Mouse (Mus musculus) ES-E14 (cell line): ENCODE measurements at regions not wholly inside any gene's neighbourhood (a gene's known extent, or its start where the extent isn't known, plus 50 kb on each side); places are given as distances from the start of the nearest gene placed in this dataset.

ENCODE experiments used
- DNase-seq: peaks from one replicate; pipeline ENCODE4 v3.0.0-alpha.2; 2013; ENCODE audit warnings: low read depth, low spot score
- H3K27ac ChIP-seq: 2 replicates; pipeline ENCODE4 v1.5.1; 2012; ENCODE audit warnings: low read depth, mild to moderate bottlenecking, low read length, moderate library complexity, mixed read lengths; ENCODE audit not compliant: poor library complexity, insufficient read depth, severe bottlenecking
- H3K36me3 ChIP-seq: 2 replicates; pipeline ENCODE4 v1.6.1; 2012; ENCODE audit warnings: mild to moderate bottlenecking, low read length, moderate library complexity, mixed read lengths; ENCODE audit not compliant: control insufficient read depth, poor library complexity, insufficient read depth, severe bottlenecking
- H3K4me1 ChIP-seq, 2 experiments: fragments of 150-350 bp in 1 of 2; sonication (generic) in 1 of 2; 2 replicates each; pipeline ENCODE4 v1.6.1; 2012; ENCODE audit warnings: low read length in 2 of 2, mild to moderate bottlenecking in 1 of 2, mixed read lengths in 1 of 2; ENCODE audit not compliant: control insufficient read depth in 2 of 2, insufficient read depth in 2 of 2, poor library complexity in 1 of 2
- H3K4me3 ChIP-seq, 2 experiments: fragments of 150-350 bp in 1 of 2; sonication (generic) in 1 of 2; 2 replicates each; pipeline ENCODE4 v1.5.1; 2012; ENCODE audit warnings: low read length in 2 of 2, low read depth in 1 of 2, mild to moderate bottlenecking in 1 of 2, mixed read lengths in 1 of 2; ENCODE audit not compliant: insufficient read depth in 1 of 2, poor library complexity in 1 of 2, severe bottlenecking in 1 of 2
- H3K9ac ChIP-seq: 2 replicates; pipeline ENCODE4 v1.6.1; 2012; ENCODE audit warnings: low read depth, mild to moderate bottlenecking, low read length, mixed read lengths; ENCODE audit not compliant: poor library complexity, insufficient read depth, severe bottlenecking
- H3K9me3 ChIP-seq: fragments of 150-350 bp; sonication (generic); 2 replicates; pipeline ENCODE4 v1.6.1; 2012; ENCODE audit warnings: low read depth, mild to moderate bottlenecking, low read length; ENCODE audit not compliant: control insufficient read depth, insufficient read depth
- CHD2 ChIP-seq: IDR thresholded peaks from 2 replicates; pipeline ENCODE4 v1.6.1; 2014; ENCODE audit warnings: mild to moderate bottlenecking, low read depth, low read length, inconsistent platforms
- HCFC1 ChIP-seq: IDR thresholded peaks from 2 replicates; pipeline ENCODE4 v1.6.1; 2012; ENCODE audit warnings: low read length, inconsistent platforms, borderline replicate concordance; ENCODE audit not compliant: insufficient read depth
- MAFK ChIP-seq: IDR thresholded peaks from 2 replicates; pipeline ENCODE4 v1.6.1; 2014; ENCODE audit warnings: mild to moderate bottlenecking, low read depth, low read length, inconsistent platforms; ENCODE audit not compliant: insufficient read depth
- ZC3H11A ChIP-seq: IDR thresholded peaks from 2 replicates; pipeline ENCODE4 v1.6.1; 2012; ENCODE audit warnings: low read depth, mild to moderate bottlenecking, inconsistent platforms, low read length, borderline replicate concordance
- ZNF384 ChIP-seq: IDR thresholded peaks from 2 replicates; pipeline ENCODE4 v1.6.1; 2012; ENCODE audit warnings: low read depth, low read length, inconsistent platforms
- in situ Hi-C, 2 experiments: fragments of 600-800 bp; cut with MboI; formaldehyde crosslinking; loops; one replicate each; pipeline ENCODE4 v1.15.1; 2025; ENCODE audit warnings: low sequenced_read_pairs in 2 of 2, inconsistent platforms in 1 of 2; ENCODE audit not compliant: unreplicated experiment in 2 of 2

DNA sequence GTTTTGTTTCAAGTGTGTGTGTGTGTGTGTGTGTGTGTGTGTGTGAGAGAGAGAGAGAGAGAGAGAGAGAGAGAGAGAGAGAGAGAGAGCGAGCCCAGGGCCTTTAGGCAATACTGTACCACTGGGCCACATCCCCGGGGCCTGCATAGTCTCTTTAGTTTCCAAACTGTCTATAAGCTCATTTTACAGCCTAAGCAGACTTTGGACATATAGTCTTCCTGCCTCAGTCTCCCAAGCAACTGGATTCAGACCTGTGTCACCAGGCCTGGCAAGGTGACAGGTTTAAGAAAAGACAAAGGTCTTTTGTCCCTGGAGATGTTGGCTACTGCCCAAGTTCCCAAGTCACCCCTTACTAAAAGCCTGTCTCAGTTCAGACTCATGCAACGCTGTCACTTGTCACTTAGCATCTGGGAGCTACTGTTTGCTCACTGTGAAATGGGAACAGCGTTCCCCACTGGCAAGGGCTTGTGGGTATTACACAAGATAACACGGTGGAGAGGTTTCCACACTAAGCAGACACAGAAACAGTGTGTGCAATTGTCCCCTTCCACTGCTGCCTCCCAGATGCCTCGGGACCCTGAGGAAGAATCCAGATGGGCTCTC, 113.6 kb upstream of the Irf2bp2 start:
- in situ Hi-C loops = no loop called here
- no peak overlapping the region for H3K9ac ChIP-seq
- H3K4me1 ChIP-seq = no peaks in the 10 kb centered on the region
- H3K36me3 ChIP-seq = no peaks in the 10 kb centered on the region
- DNase-seq = no peak
- H3K9me3 ChIP-seq = no peaks in the 10 kb centered on the region
- H3K4me3 ChIP-seq = no peak overlapping the region
- no peak for TF ChIP-seq CHD2
- TF ChIP-seq HCFC1 = no peak
- TF ChIP-seq MAFK = no peak
- H3K27ac ChIP-seq = no peak overlapping the region

GRCm38 (mm10) chr8:126706247-126706646, 112.5 kb upstream of the Irf2bp2 start:
- TF ChIP-seq MAFK = no peak
- TF ChIP-seq ZC3H11A = no peak
- TF ChIP-seq CHD2 = no peak
- no peaks in the 10 kb centered on the region for H3K9me3 ChIP-seq
- in situ Hi-C loops = no loop called here
- H3K9ac ChIP-seq = no peak overlapping the region
- DNase-seq = no peak
- no peak overlapping the region for H3K4me3 ChIP-seq
- H3K36me3 ChIP-seq = no peaks in the 10 kb centered on the region
- no peaks in the 10 kb centered on the region for H3K4me1 ChIP-seq
- H3K27ac ChIP-seq = no peak overlapping the region

DNA sequence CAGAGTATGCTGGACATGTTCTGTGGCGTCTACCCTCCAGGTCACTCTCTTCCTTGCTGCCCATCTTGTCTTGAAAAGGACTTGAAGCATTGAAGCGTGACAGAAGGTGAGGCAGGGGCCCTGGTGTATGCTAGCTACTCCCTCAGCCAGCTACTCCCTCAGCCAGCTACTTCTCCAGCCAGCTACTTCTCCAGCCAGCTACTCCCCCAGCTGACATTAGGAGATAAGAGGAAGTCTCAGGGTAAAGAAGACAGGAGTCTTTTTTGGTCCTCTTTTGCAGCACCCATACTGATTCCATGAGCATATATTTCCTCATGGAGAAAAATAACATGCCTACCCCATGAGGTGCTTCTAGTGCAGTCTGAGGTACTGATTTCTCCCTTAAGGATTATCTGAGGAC, 111.6 kb upstream of the Irf2bp2 start:
- no peak overlapping the region for H3K27ac ChIP-seq
- no peak overlapping the region for H3K9ac ChIP-seq
- no peaks in the 10 kb centered on the region for H3K36me3 ChIP-seq
- H3K4me3 ChIP-seq = no peak overlapping the region
- TF ChIP-seq ZC3H11A = no peak
- no peak for TF ChIP-seq ZNF384
- no peaks in the 10 kb centered on the region for H3K9me3 ChIP-seq
- in situ Hi-C loops = no loop called here
- H3K4me1 ChIP-seq = no peaks in the 10 kb centered on the region
- no peak for DNase-seq

DNA sequence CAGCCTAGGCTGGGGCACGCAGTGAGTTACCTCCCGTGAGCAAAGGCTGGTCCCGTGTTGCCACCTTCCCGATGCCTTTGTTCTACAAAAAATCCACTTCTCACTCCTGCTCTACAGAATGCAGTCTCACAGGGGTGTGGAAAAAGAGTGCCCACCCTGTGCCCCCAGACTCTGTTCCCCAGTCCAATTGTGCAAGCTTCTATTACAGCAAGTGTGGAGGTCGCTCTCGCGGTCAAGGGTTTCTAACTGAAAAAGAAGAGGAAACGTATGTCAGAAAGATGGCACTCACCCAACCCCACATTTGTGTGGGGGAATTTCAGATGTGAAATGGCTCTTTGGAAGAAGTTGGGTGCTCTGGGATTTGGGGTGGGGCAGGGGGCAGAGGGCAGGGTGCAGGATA, 110.9 kb upstream of the Irf2bp2 start:
- in situ Hi-C loops = no loop called here
- DNase-seq = no peak
- H3K27ac ChIP-seq = no peak overlapping the region

DNA sequence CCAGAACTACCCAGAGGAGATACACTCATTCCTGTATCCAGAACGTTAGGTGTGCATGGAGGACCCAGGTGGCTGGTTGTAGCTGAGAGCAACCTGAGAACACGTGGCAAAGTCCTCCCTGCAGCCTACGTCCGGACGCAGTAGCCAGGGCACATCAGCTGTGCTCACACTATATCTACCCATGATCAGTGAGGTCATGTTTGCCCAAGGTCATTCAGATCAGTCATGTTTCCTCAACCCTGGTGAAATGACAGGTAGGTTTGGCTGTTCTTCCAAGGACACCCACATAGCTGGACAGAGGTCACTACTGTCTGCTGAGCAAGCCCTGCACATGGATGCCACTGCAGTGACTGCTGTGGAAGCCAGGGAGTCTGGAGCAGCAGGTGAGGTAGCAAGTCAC, 109.8 kb upstream of the Irf2bp2 start:
- no peaks in the 10 kb centered on the region for H3K9me3 ChIP-seq
- in situ Hi-C loops = no loop called here
- no peaks in the 10 kb centered on the region for H3K36me3 ChIP-seq
- no peak overlapping the region for H3K4me3 ChIP-seq
- no peak for DNase-seq
- H3K4me1 ChIP-seq = no peaks in the 10 kb centered on the region
- TF ChIP-seq ZNF384 (no peak), HCFC1 (no peak), MAFK (no peak), ZC3H11A (no peak), CHD2 (no peak)
- H3K9ac ChIP-seq = no peak overlapping the region
- no peak overlapping the region for H3K27ac ChIP-seq

More for the DNA sequence above, 110.9 kb upstream of the Irf2bp2 start:
- H3K4me1 ChIP-seq = no peaks in the 10 kb centered on the region
- no peak overlapping the region for H3K9ac ChIP-seq
- H3K9me3 ChIP-seq = no peaks in the 10 kb centered on the region
- no peak for TF ChIP-seq ZNF384
- no peak for TF ChIP-seq ZC3H11A
- H3K36me3 ChIP-seq = no peaks in the 10 kb centered on the region
- no peak overlapping the region for H3K4me3 ChIP-seq
